Mouse (Mus musculus): ENCODE measurements at regions not wholly inside any gene's neighbourhood (a gene's known extent, or its start where the extent isn't known, plus 50 kb on each side); places are given as distances from the start of the nearest gene placed in this dataset.

DNA sequence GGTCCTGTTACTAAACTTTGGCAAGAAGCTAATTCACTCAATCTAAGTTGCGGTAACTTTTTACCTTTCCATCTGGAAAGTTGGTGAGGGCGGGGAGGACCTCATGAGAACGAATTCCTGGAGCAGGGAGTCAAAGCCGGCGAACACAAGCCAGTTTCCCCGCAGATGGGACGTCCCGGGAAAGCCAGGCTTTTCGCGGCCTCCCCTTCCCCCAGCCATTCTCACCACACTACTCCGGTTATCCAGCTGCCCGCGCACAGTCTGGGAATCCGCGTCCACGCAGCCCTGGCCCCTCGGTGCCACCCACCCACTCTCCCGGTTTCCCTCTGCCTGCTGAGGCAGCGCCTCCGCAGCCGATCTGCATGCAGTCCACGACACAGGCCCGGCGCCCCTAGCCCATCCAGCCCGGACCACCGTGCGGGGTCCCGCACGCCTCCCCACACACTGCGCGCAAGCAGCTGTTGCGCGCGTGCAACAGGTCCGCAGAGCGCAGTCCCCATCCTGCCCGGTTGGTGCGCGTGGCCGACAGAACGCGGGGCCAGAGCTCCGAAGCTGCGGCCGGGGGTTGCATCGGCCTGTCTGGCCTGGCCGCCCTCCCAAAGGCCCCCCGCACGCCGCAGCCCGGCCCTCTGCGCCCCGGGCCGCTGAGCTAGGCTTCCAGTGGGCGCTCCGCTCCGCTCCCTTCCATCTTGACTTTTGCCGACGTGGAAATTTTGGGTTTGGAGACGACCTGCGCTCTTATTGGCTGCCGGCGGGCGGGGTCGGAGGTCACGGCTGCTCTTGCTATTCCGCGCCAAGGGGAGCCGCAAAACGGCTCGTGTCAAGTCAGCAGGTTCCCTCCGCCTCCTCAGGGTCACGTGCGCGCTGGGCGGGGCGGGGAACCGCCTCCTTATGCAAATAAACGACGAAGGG is 162.0 kb upstream of the Nfe2l3 start:
- TF ChIP-seq CTCF (conservative IDR thresholded peaks at IDR 0.05; ENCODE audit: insufficient read depth, insufficient read length, low read depth, low read length): no peak
- no peak for TF ChIP-seq POLR2A (IDR thresholded peaks at IDR 0.05; ENCODE audit: low read depth, low read length)
- 2% methylated on average over 78 of the region's 80 CpGs for WGBS
- H3K4me1 ChIP-seq (ENCODE audit: control insufficient read depth, insufficient read depth, low read length): no peaks in the 10 kb centered on the region
- H3K36me3 ChIP-seq (ENCODE audit: control insufficient read depth, insufficient read depth, low read length): no peaks in the 10 kb centered on the region
- peak overlapping the region; percentile 57 for H3K4me3 ChIP-seq (ENCODE audit: insufficient read depth, low read depth, low read length)
- H3K27ac ChIP-seq (ENCODE audit: insufficient read depth, low read depth, low read length): no peak overlapping the region
- H3K27me3 ChIP-seq (replicated peaks; ENCODE audit: control insufficient read depth, insufficient read depth, low read length): no peaks in the 10 kb centered on the region
- peak; percentile 84 for DNase-seq

DNA sequence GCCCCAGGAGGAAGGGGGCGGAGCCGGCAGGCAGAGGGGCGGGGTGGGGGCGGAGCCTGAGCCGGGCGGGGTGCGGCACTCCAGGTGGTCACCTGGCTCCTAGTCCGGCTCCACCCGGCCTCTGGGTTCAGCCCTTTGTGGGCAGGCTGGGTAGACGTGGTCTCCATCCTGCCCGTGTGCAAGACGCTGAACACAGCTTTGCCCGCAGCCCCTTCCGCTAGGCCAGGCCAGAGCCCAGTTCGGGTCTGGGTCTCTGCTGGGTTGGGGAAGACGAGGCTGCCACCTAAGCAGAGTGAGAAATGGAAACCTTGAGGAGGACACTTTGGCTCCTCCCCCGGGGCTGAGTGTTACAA is 161.4 kb upstream of the Nfe2l3 start:
- no peaks in the 10 kb centered on the region for H3K36me3 ChIP-seq (ENCODE audit: control insufficient read depth, insufficient read depth, low read length)
- TF ChIP-seq POLR2A (IDR thresholded peaks at IDR 0.05; ENCODE audit: low read depth, low read length) (no peak), CTCF (conservative IDR thresholded peaks at IDR 0.05; ENCODE audit: insufficient read depth, insufficient read length, low read depth, low read length) (no peak)
- DNase-seq: no peak
- no peak overlapping the region for H3K27ac ChIP-seq (ENCODE audit: insufficient read depth, low read depth, low read length)
- WGBS: 6% methylated on average over 17 of the region's 17 CpGs
- H3K27me3 ChIP-seq (replicated peaks; ENCODE audit: control insufficient read depth, insufficient read depth, low read length): no peaks in the 10 kb centered on the region
- no peaks in the 10 kb centered on the region for H3K4me1 ChIP-seq (ENCODE audit: control insufficient read depth, insufficient read depth, low read length)
- peak overlapping the region; percentile 57 for H3K4me3 ChIP-seq (ENCODE audit: insufficient read depth, low read depth, low read length)

DNA sequence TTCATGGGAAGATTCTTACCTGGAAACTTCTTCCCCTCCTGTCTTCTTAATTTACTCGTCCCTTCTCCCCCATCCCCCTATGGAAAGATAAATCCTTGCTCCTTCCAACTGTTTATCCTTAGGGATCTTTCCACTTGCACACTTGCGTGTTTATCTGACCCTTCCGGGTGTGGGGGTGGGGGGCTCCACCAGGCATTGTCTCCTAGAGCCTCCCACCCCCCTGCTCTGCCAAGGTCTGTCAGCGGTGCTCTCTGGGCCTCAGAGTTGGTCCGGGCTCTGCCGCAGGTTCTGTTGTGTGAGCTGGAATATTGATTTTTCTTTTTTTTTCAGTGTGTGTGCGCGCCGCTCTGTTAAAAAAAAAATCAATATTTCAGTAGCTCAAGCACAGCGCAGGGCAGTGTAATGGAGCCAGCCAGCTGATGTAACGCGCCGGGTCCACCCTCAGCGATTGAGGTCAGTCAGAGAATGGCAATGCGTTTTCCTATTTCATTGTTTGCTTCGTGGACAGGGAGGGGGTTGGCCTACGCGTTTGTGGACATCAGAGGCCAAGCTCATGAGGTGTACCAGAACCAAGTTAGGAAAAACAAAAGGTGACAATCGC is 160.2 kb upstream of the Nfe2l3 start:
- no peak for TF ChIP-seq CTCF (conservative IDR thresholded peaks at IDR 0.05; ENCODE audit: insufficient read depth, insufficient read length, low read depth, low read length)
- TF ChIP-seq POLR2A (IDR thresholded peaks at IDR 0.05; ENCODE audit: low read depth, low read length): no peak
- DNase-seq: no peak
- no peak overlapping the region for H3K27ac ChIP-seq (ENCODE audit: insufficient read depth, low read depth, low read length)
- 90% methylated on average over 19 of the region's 19 CpGs for WGBS
- no peaks in the 10 kb centered on the region for H3K4me1 ChIP-seq (ENCODE audit: control insufficient read depth, insufficient read depth, low read length)
- no peak overlapping the region for H3K4me3 ChIP-seq (ENCODE audit: insufficient read depth, low read depth, low read length)
- no peaks in the 10 kb centered on the region for H3K27me3 ChIP-seq (replicated peaks; ENCODE audit: control insufficient read depth, insufficient read depth, low read length)
- H3K36me3 ChIP-seq (ENCODE audit: control insufficient read depth, insufficient read depth, low read length): no peaks in the 10 kb centered on the region

DNA sequence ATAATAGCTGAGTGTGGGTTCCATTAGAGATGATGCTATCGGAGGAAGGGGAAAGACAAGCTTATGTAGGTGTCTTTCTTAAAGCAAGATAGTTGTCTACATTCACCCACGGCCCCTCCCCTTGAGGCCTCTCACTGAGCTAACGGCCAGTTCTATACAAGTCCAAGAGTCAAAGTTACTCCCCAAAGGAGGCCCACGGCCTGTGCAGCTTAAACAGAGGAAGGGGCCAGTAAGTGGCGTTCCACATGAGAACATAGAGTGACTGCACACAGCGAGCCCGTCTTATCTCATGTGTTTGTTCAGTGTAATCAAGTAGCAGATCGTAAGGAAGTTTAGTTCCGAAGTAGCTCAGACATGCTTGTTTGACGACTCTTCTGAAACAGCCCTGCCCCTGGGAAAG is 153.0 kb upstream of the Nfe2l3 start:
- no peak for TF ChIP-seq POLR2A (IDR thresholded peaks at IDR 0.05; ENCODE audit: low read depth, low read length)
- TF ChIP-seq CTCF (conservative IDR thresholded peaks at IDR 0.05; ENCODE audit: insufficient read depth, insufficient read length, low read depth, low read length): no peak
- no peak overlapping the region for H3K4me3 ChIP-seq (ENCODE audit: insufficient read depth, low read depth, low read length)
- no peaks in the 10 kb centered on the region for H3K36me3 ChIP-seq (ENCODE audit: control insufficient read depth, insufficient read depth, low read length)
- no peaks in the 10 kb centered on the region for H3K27me3 ChIP-seq (replicated peaks; ENCODE audit: control insufficient read depth, insufficient read depth, low read length)
- 88% methylated on average over 10 of the region's 10 CpGs for WGBS
- DNase-seq: no peak
- no peak overlapping the region for H3K27ac ChIP-seq (ENCODE audit: insufficient read depth, low read depth, low read length)
- H3K4me1 ChIP-seq (ENCODE audit: control insufficient read depth, insufficient read depth, low read length): no peaks in the 10 kb centered on the region

DNA sequence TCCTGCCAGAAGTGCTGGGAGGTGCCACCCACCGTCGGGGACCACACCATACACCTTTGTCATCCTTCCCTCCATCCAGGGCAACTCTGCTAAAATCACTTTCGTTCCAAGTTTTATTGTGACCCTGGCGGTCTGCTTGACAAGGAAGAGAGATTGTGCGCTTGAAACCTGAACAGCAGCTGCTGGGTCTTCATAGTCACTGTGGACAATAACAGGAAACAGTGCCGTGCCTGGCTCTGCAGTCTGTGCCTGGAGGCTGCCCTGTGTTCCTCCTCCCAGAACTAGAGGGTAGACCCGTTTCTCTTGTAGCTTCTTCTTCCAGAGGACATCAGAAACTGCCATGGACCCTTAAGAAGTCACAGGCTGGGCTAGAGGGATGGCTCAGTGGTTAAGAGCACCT is 152.2 kb upstream of the Nfe2l3 start:
- no peak for DNase-seq
- H3K27ac ChIP-seq (ENCODE audit: insufficient read depth, low read depth, low read length): no peak overlapping the region
- no peaks in the 10 kb centered on the region for H3K4me1 ChIP-seq (ENCODE audit: control insufficient read depth, insufficient read depth, low read length)
- H3K4me3 ChIP-seq (ENCODE audit: insufficient read depth, low read depth, low read length): no peak overlapping the region
- H3K27me3 ChIP-seq (replicated peaks; ENCODE audit: control insufficient read depth, insufficient read depth, low read length): no peaks in the 10 kb centered on the region
- 61% methylated on average over 7 of the region's 7 CpGs for WGBS
- TF ChIP-seq CTCF (conservative IDR thresholded peaks at IDR 0.05; ENCODE audit: insufficient read depth, insufficient read length, low read depth, low read length): no peak
- no peaks in the 10 kb centered on the region for H3K36me3 ChIP-seq (ENCODE audit: control insufficient read depth, insufficient read depth, low read length)

DNA sequence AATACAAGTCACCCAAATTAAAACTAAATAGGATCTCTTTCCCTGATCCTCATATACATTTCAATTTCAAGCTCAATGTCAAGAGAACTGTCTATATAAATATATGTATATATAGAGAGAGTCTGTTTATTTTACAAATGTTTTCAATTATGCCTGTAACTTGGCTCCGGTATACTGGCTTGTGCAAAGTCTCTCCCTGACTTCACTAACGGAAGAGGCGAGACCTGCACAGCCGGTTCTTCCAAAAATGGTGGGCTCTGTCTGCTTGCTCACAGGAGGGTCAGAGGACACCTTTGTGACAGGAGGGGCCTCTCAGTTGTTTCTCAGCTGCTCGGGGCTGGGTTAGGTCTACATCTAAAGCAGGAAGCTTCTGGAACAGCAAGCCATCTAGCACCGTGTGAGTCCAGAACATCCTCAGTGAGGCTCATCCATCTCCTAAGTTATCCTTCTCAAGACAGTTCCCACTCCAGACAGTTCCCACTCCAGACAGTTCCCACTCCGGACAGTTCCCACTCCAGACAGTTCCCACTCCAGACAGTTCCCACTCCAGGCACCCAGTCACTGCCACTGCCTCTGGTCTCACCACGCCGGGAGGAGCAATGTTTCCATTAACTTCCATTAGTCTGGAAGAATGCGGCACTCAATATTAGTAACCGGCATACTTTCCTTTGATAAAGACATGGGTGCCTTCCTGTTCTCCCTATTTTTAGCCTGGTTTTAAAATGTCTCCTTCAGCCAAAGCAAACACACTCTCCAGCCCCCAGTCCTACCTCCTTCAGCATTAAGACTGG is 148.4 kb upstream of the Nfe2l3 start:
- H3K4me1 ChIP-seq (ENCODE audit: control insufficient read depth, insufficient read depth, low read length): no peaks in the 10 kb centered on the region
- DNase-seq: no peak
- TF ChIP-seq CTCF (conservative IDR thresholded peaks at IDR 0.05; ENCODE audit: insufficient read depth, insufficient read length, low read depth, low read length): no peak
- TF ChIP-seq POLR2A (IDR thresholded peaks at IDR 0.05; ENCODE audit: low read depth, low read length): no peak
- H3K36me3 ChIP-seq (ENCODE audit: control insufficient read depth, insufficient read depth, low read length): no peaks in the 10 kb centered on the region
- no peaks in the 10 kb centered on the region for H3K27me3 ChIP-seq (replicated peaks; ENCODE audit: control insufficient read depth, insufficient read depth, low read length)
- 65% methylated on average over 11 of the region's 11 CpGs for WGBS
- H3K4me3 ChIP-seq (ENCODE audit: insufficient read depth, low read depth, low read length): no peak overlapping the region
- H3K27ac ChIP-seq (ENCODE audit: insufficient read depth, low read depth, low read length): no peak overlapping the region

DNA sequence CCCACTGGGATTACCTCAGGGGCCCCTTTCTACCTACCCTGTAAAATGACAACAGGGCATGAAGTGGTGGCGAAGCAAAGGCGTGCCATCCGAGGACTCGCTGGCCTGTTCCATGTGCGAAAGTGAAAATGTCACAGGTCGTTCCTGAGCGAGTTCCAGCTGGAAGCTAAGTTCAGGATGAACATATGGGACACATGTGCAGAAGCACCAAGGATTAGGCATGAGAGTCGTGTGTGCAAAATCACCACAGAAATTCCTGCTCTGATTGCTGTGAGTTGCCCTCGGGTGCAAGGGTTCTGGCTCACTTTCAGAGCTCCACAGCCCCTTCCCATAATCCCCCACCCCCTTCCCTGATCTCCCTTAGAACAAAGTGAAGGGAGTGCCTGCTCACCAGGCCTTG is 147.6 kb upstream of the Nfe2l3 start:
- no peak overlapping the region for H3K4me3 ChIP-seq (ENCODE audit: insufficient read depth, low read depth, low read length)
- H3K36me3 ChIP-seq (ENCODE audit: control insufficient read depth, insufficient read depth, low read length): no peaks in the 10 kb centered on the region
- no peak for TF ChIP-seq CTCF (conservative IDR thresholded peaks at IDR 0.05; ENCODE audit: insufficient read depth, insufficient read length, low read depth, low read length)
- no peak for TF ChIP-seq POLR2A (IDR thresholded peaks at IDR 0.05; ENCODE audit: low read depth, low read length)
- no peak overlapping the region for H3K27ac ChIP-seq (ENCODE audit: insufficient read depth, low read depth, low read length)
- H3K4me1 ChIP-seq (ENCODE audit: control insufficient read depth, insufficient read depth, low read length): no peaks in the 10 kb centered on the region
- H3K27me3 ChIP-seq (replicated peaks; ENCODE audit: control insufficient read depth, insufficient read depth, low read length): no peaks in the 10 kb centered on the region
- no peak for DNase-seq
- 85% methylated on average over 9 of the region's 9 CpGs for WGBS

Measured in kidney, adult 2 months (tissue).